Mouse (Mus musculus) macrophage (primary cell): ENCODE data around the gene Lman1l. TPM values are rescaled to one million over a fixed set of nuclear protein-coding genes. Genes with fewer than 3 reads are reported as not detected.

Experiments
- H3K27ac ChIP-seq: fragments of 350-480 bp; formaldehyde crosslinking; 2 replicates; pipeline ENCODE4 v1.9.0; 2021
- H3K36me3 ChIP-seq: fragments of 350-480 bp; formaldehyde crosslinking; 2 replicates; pipeline ENCODE4 v1.9.0; 2021; ENCODE audit errors: inconsistent target
- H3K4me3 ChIP-seq: fragments of 350-480 bp; formaldehyde crosslinking; 2 replicates; pipeline ENCODE4 v1.9.0; 2021; ENCODE audit errors: inconsistent target
- H3K79me2 ChIP-seq: fragments of 350-480 bp; formaldehyde crosslinking; 2 replicates; pipeline ENCODE4 v1.9.0; 2021; ENCODE audit errors: inconsistent target
- WGBS: methylation state at CpG from one replicate; pipeline ENCODE4 v1.1.7; 2026; ENCODE audit warnings: inconsistent platforms; ENCODE audit not compliant: missing documents; 5-methylcytosine and 5-hydroxymethylcytosine counted together
- polyA plus RNA-seq: library from polyadenylated mRNA; stranded (reverse); fragments of 250-400 nt; gene quantifications from 3 replicates; pipeline ENCODE4 v1.2.4, GENCODE M21; 2018; ENCODE audit warnings: inconsistent platforms

Lman1l gene
- polyA plus RNA-seq, 1 experiment from 2014 or later = not detected

GRCm38 (mm10) chr9:57653283-57653682 is 32.7 kb upstream of the Lman1l start, which contains the start of gene Csk:
Gene Csk, minus strand, starts transcription at chr9:57653631.
- Histone ChIP-seq H3K4me3 (no peak within 1 kb of the TSS), H3K27ac (peak within 1 kb of the TSS; percentile 98), H3K79me2 (peaks cover 11% of the 10 kb centered on the region; the same call in 1 of the 2 replicates), H3K36me3 (no peaks in the 10 kb centered on the region)
- WGBS = 94% methylated on average over 5 of the region's 5 CpGs

- Histone ChIP-seq H3K79me2 (peaks cover 11% of the 10 kb centered on the region; the same call in 1 of the 2 replicates), H3K4me3 (no peak overlapping the region), H3K36me3 (no peaks in the 10 kb centered on the region), H3K27ac (peak overlapping the region; percentile 98)
- 65% methylated on average over 3 of the region's 3 CpGs for WGBS
These were observed 32.3 kb upstream of the Lman1l start for GRCm38 (mm10) chr9:57652855-57653254.

DNA sequence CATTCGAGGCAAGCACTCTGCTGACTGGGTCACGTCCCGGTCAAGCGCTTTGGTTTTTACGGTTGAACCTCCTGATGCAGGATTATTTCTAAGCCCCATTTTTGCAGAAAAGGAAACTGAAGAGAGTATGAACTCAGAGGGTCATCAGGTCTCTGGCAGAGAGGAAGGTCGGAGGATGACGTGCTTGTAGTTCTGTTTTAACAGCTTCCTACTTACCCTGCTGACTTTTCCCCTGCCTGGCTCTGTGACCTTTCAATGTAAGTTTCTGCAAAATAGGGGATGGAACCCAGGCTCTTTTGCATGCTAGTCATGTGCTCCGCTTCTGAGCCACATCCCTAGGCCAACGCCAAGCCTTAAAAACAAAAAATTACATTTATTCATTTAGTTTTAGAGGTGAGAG is 31.8 kb upstream of the Lman1l start:
- no peak overlapping the region for H3K4me3 ChIP-seq
- H3K79me2 ChIP-seq = peaks cover 11% of the 10 kb centered on the region; the same call in 1 of the 2 replicates
- 34% methylated on average over 9 of the region's 9 CpGs for WGBS
- H3K36me3 ChIP-seq = no peaks in the 10 kb centered on the region
- peak overlapping the region; percentile 98 for H3K27ac ChIP-seq

DNA sequence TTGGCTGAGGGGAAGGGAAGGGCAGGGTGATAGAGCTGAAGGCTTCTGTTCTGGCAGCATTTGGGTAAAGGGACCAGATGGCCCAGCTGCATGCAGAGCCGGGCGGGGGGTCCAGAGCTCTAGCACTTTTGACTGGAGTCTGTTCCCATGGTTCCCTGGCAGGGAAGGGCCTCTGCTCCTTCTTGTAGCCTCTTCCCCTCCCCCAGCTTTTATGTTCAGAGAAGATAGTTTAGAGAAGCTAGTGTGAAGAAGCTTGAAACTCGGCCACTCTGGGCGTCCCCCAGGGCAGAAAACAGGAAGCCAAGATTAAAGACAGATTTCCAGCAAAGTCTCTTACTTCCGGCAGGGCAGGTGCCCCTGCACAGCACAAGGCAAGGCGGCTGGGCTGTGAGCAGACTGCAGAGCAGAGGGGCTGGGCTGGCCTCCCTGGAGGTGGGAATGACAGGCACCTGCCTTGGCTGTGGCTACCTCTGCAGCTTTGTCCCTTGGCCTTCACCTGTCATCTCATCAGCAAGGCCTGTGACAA is 30.3 kb upstream of the Lman1l start:
- 0% methylated on average over 6 of the region's 6 CpGs for WGBS
- H3K27ac ChIP-seq = peak overlapping the region; percentile 98
- no peaks in the 10 kb centered on the region for H3K36me3 ChIP-seq
- peaks cover 11% of the 10 kb centered on the region; the same call in 1 of the 2 replicates for H3K79me2 ChIP-seq
- H3K4me3 ChIP-seq = peak overlapping the region; percentile 3; the same call in 1 of the 2 replicates

DNA sequence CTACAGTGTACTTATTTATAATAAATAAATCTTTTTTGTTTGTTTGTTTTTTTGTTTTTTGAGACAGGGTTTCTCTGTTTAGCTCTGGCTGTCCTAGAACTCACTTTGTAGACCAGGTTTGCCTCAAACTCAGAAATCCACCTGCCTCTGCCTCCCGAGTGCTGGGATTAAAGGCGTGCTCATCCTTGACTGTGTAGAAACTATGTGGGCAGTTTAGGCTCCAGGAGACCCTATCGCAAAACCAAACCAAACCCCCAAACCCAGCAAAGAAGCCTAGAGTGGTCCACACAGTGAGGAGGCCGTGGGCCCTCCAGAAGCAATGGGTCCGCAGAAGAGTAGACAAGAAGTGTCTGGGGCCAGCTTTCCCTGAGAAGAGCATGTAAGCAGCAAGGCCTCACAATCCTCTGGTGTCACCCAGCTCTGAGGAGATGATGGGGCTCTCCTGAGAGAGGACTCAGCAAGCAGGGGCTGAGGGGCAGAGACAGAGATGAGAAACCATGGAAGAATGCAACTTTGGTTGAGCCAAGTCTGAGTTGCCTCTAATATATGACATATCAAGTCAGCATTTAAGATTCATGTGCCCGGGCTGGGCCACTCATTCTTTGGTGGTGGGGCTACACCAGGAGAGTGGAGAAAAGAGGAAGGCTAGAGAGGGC is 29.7 kb upstream of the Lman1l start:
- Histone ChIP-seq H3K79me2 (peaks cover 11% of the 10 kb centered on the region; the same call in 1 of the 2 replicates), H3K4me3 (no peak overlapping the region), H3K36me3 (no peaks in the 10 kb centered on the region), H3K27ac (peak overlapping the region; percentile 98)
- 79% methylated on average over 6 of the region's 6 CpGs for WGBS

GRCm38 (mm10) chr9:57647286-57648108 is 26.9 kb upstream of the Lman1l start:
- Histone ChIP-seq H3K4me3 (peak overlapping the region; percentile 12; the same call in 1 of the 2 replicates), H3K79me2 (peaks cover 25% of the 10 kb centered on the region), H3K27ac (peak overlapping the region; percentile 97), H3K36me3 (no peaks in the 10 kb centered on the region)
- 38% methylated on average over 4 of the region's 4 CpGs for WGBS

DNA sequence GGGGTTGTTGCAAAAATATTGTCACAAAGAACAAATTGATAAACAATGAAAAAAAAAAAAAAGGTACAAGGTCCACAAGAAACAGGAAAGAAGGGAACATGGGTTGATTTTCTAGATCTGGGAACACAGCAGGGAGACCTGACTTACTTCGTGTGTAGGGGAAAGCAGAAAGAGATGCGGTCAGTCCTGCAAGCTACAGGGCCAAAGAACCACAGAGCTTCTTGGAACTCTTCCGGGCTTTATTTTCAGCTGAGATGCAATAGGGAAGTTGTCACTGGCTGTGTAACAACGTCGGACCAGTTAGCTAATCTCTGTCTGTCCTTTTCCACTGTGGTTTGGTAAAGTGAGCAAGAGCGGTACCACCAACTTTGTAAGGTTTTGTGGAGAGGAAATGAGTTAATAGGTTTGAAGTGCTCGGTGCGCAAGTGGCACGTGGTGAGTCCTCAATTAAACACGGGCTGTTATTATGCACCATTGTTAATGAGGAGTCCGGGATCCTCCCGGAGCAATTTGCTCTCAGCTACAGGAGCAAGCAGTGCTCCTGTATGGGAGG is 26.1 kb upstream of the Lman1l start:
- Histone ChIP-seq H3K79me2 (peaks cover 34% of the 10 kb centered on the region), H3K36me3 (0 out of 2 replicates have a peak, but pooled peaks cover 3% of the 10 kb centered on the region), H3K27ac (peak overlapping the region; percentile 97), H3K4me3 (peak overlapping the region; percentile 12; the same call in 1 of the 2 replicates)
- WGBS = under 1% methylated on average over 12 of the region's 12 CpGs

- peak overlapping the region; percentile 97 for H3K27ac ChIP-seq
- WGBS = under 1% methylated on average over 72 of the region's 85 CpGs
These were observed 24.6 kb upstream of the Lman1l start for GRCm38 (mm10) chr9:57644944-57645893.

DNA sequence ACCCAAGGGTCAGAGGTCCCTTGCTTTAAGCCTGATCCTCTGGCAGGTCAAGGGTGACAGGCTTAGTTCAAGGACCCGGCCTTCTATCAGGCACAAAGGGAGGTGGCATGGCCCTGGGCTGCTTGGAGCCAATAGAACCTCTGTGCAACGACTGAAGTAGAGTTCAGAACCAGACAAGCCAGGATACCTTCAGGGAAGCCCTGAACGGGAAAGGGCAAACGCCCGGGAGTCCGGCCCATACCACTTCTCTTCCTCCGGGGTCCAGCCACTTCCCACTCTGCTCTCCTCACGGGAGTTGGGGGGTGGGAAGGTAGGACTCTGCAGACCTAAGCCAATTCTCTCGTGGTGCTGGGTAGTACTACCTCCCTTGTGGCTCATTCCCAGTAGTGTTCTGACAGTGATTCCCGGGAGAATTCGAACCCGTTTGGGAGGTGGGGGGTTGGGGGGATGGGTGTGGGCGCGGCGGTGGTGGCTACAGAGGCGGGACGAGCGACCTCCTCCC is 23.9 kb upstream of the Lman1l start:
- peak overlapping the region; percentile 93 for H3K27ac ChIP-seq
- H3K36me3 ChIP-seq = 0 out of 2 replicates have a peak, but pooled peaks cover 5% of the 10 kb centered on the region
- peak overlapping the region; percentile 92 for H3K4me3 ChIP-seq
- H3K79me2 ChIP-seq = peaks cover 55% of the 10 kb centered on the region
- under 1% methylated on average over 18 of the region's 18 CpGs for WGBS

More at GRCm38 (mm10) chr9:57644944-57645893, 24.6 kb upstream of the Lman1l start:
- Histone ChIP-seq H3K79me2 (peaks cover 48% of the 10 kb centered on the region), H3K4me3 (peak overlapping the region; percentile 92), H3K36me3 (0 out of 2 replicates have a peak, but pooled peaks cover 5% of the 10 kb centered on the region)

- 0% methylated on average over 6 of the region's 7 CpGs for WGBS
- Histone ChIP-seq H3K79me2 (peaks cover 62% of the 10 kb centered on the region), H3K36me3 (0 out of 2 replicates have a peak, but pooled peaks cover 5% of the 10 kb centered on the region), H3K4me3 (peak overlapping the region; percentile 92), H3K27ac (peak overlapping the region; percentile 93)
These were observed 23.2 kb upstream of the Lman1l start for GRCm38 (mm10) chr9:57643856-57644180.

DNA sequence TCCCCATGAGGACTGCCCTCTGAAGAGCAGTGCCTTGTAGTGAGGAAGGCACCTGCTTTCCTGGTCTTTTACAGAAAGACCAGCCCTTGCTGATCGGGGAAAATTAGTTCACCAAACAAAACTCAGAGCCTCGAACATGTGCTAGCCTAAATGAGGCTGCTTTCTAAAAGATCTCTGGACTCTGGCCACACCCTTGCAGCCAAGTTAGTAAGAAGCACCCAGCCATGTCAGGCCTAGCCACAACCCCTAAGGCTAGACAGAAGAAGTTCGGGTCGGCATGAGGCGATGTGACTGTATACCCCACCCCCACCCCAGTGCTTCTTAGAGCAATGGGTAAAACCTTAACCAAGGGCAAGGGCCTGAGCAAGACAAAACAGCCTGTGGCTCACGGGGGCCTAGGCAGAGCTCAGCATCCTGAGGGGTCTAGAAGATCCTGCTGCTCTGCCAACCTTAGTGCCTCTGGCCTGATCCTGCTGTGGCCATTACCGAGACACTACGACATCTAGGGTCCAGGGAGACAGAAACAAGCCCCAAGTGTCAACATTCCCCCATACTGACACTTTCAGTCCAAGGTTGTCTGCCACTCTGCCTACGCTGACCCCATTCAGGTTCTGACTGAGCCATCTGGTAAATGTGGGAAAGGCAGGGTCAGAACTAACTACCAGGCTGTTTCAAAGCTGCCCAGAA is 22.7 kb upstream of the Lman1l start:
- Histone ChIP-seq H3K36me3 (0 out of 2 replicates have a peak, but pooled peaks cover 5% of the 10 kb centered on the region), H3K79me2 (peaks cover 67% of the 10 kb centered on the region), H3K4me3 (peak overlapping the region; percentile 92), H3K27ac (peak overlapping the region; percentile 93)
- 9% methylated on average over 9 of the region's 9 CpGs for WGBS

GRCm38 (mm10) chr9:57641775-57642550 is 21.4 kb upstream of the Lman1l start:
- peak overlapping the region; percentile 93 for H3K27ac ChIP-seq
- H3K36me3 ChIP-seq = 0 out of 2 replicates have a peak, but pooled peaks cover 5% of the 10 kb centered on the region
- peaks cover 81% of the 10 kb centered on the region for H3K79me2 ChIP-seq
- H3K4me3 ChIP-seq = no peak overlapping the region
- 59% methylated on average over 13 of the region's 13 CpGs for WGBS
